Mouse (Mus musculus): ENCODE results near the gene Lpcat2.

Gene Lpcat2

GRCm38 (mm10) chr8:92916082-92916481 lies 60.9 kb downstream of the Lpcat2 start:
- no peak for DNase-seq

GRCm38 (mm10) chr8:92921768-92922167 lies 66.6 kb downstream of the Lpcat2 start:
- DNase-seq: no peak

DNA sequence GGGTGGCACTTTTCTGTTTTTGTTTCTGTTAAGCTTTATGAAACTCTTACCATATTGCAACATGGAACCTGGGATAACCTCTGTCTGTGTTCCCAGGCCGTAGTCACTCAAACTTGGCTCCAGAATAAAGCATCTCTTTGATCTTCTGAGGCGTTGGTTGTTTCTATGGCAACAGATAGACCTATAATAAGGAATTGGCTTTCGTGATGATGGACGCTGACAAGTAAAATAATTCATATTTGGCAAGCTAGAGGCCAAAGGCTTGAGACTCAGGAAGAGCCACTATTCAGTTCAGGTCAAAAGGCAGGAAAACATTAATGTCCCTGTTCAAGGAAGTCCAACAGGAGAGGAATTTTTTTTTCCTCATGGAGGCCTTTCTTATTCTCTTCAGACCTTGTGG lies 73.8 kb downstream of the Lpcat2 start:
- no peak for DNase-seq

GRCm38 (mm10) chr8:92938056-92938455 lies 82.9 kb downstream of the Lpcat2 start:
- DNase-seq: no peak

DNA sequence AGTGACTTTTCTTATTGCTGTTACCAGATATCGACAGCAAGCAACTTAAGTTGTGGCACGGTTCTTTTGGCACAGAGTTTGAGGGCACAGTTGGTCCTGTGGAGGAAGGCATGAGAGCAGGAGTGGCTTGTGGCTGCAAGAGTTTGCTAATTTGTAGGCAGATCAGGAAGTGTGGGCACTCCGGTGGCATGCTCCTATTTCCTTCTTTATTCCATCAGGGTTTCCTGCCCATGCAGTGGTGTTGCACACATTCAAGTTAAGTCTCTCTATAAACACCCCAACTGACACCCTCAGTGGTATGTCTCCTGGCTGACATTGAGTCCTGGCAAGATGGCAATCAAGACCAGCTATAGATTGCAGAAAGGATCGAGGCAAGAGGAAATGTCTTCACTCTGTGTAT lies 93.9 kb downstream of the Lpcat2 start:
- no peak for DNase-seq

DNA sequence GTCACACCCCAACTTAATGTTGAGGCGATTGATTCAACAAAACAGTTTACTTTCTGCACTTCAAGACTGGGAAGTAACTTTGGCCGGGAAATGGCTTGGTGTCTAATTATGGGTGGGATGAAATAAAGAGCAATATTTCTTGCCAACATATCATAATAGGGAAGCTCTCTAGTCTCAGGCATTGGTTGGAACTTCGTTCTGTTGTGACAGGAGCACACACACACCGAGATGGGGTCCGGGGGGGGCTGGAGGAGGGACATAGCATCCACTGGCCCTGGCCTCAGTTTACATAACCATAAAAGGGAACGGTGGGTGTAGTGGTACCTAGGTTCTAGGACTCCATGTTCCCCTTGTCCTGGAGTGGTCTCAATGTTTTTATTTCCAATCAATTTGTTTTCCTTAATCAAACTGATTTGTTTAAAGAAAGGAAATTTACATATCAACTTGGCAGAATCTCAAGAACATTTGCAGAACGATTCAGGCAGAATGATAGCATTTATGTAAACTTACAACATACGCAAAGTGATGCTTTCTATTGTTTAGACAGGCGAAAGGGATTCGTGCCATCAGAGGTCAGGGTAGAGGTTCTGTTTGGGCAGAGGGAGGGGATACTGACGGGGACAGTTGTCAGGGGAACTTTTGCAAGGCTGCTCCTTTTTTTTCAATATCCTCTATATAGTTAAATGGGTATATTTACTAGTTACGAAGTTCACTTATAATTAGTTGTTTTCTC lies 95.7 kb downstream of the Lpcat2 start:
- no peak for DNase-seq

- DNase-seq: no peak
Measured at GRCm38 (mm10) chr8:92954044-92954443, 98.9 kb downstream of the Lpcat2 start.

DNA sequence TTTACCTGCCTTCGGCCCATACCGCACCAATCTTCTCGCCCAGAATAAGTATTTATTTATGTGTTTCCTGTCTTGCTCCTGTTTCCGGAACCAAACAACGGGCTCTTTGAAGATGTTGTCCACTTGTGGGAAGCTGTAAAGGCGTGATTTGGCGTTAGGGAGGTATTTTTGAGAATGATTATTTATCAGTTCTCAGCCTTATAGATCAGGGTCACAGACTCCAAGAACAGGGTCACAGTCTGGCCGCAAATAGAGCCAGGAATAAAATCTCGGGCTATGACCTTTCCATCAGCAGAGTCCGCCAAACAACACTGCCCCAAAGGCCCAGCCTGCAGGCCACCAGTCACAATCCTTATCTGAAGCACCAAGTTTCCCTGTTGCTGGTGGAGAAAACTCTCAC lies 104.6 kb downstream of the Lpcat2 start, which contains the start of gene Slc6a2:
TSS of gene Slc6a2 (plus strand) at position 301 of the 400 bp plus-strand sequence.
- DNase-seq: no peak

DNA sequence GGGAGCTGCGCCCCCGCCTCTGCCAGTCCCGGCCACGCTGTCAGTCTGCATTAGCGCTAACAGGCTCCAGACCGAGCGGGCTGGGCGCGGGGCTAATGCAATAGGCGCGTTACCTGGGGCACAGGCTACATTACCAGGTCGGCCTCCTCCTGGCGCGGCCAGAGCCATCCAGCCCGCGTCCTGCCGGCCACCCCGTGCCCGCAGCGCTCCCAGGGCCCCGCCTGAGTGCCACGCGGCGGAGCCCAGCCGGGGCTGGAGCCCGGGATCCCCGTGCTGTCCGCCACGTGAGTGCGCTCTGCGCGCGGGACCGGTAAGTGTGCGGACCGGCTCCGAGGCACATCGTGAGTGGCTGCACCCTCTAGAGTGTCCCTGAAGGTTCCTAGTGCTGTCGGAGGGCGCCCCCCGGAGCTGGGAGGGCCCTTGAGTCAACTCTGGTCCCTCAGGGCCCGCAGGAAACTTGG lies 105.3 kb downstream of the Lpcat2 start:
- DNase-seq: no peak

- DNase-seq: no peak
Measured at GRCm38 (mm10) chr8:92961088-92961487, 105.9 kb downstream of the Lpcat2 start.

DNA sequence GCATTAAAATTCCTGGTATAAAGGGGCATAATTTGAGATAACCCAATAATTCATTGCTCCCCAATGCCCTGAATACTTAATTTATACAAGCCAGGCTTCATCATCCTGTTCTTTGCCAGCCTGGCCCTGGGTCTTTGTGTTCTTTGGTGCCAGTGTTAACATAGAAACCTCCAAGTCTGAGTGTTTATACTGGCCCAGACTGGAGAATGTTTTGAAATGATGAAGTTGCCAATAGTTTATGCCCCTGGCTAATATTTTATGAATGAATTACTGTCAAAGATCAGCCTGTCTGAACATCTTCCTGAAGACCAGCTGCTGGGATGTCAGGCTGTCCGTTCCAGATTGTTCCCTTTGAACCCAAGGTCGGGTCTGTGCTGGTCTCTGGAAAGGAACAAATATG lies 109.4 kb downstream of the Lpcat2 start:
- DNase-seq: no peak

All from cerebellum, adult 11 months (tissue).